Mouse (Mus musculus): Measurements from ENCODE around the gene Utrn. TPM values are rescaled to one million over a fixed set of nuclear protein-coding genes. Genes with fewer than 3 reads are reported as not detected.

Gene Utrn
- polyA plus RNA-seq, 2 experiments from 2014 or later, result 255 to 319 TPM

GRCm38 (mm10) chr10:12583473-12583872 lies 285.7 kb downstream of the Utrn start:
- ATAC-seq, result no peak

- ATAC-seq, result no peak
These were observed 290.1 kb downstream of the Utrn start for GRCm38 (mm10) chr10:12579048-12579447.

- ATAC-seq, result no peak
These were observed 293.2 kb downstream of the Utrn start for GRCm38 (mm10) chr10:12575849-12576435.

GRCm38 (mm10) chr10:12574760-12575159 lies 294.4 kb downstream of the Utrn start:
- ATAC-seq, result no peak

- ATAC-seq, result no peak
These were observed 295.6 kb downstream of the Utrn start for GRCm38 (mm10) chr10:12573601-12574000.

- ATAC-seq, result no peak
These were observed 296.4 kb downstream of the Utrn start for GRCm38 (mm10) chr10:12572759-12573158.

- no peak for ATAC-seq
These were observed 304.7 kb downstream of the Utrn start for GRCm38 (mm10) chr10:12564425-12564824.

- ATAC-seq, result no peak
These were observed 310.4 kb downstream of the Utrn start for GRCm38 (mm10) chr10:12558810-12559209.

GRCm38 (mm10) chr10:12554090-12554718 lies 315.0 kb downstream of the Utrn start:
- ATAC-seq, result no peak

GRCm38 (mm10) chr10:12552890-12553278 lies 316.3 kb downstream of the Utrn start:
- ATAC-seq, result no peak

GRCm38 (mm10) chr10:12552196-12552889 lies 316.8 kb downstream of the Utrn start:
- no peak for ATAC-seq

GRCm38 (mm10) chr10:12551735-12552134 lies 317.4 kb downstream of the Utrn start:
- ATAC-seq, result no peak

- ATAC-seq, result no peak
These were observed 319.1 kb downstream of the Utrn start for GRCm38 (mm10) chr10:12549945-12550540.

- ATAC-seq, result no peak
These were observed 319.9 kb downstream of the Utrn start for GRCm38 (mm10) chr10:12549261-12549660.

GRCm38 (mm10) chr10:12548616-12549084 lies 320.5 kb downstream of the Utrn start:
- no peak for ATAC-seq

GRCm38 (mm10) chr10:12547037-12547625 lies 322.0 kb downstream of the Utrn start:
- no peak for ATAC-seq

GRCm38 (mm10) chr10:12545440-12545839 lies 323.7 kb downstream of the Utrn start:
- no peak for ATAC-seq

- ATAC-seq, result no peak
These were observed 327.4 kb downstream of the Utrn start for GRCm38 (mm10) chr10:12541757-12542156.

- ATAC-seq, result no peak
These were observed 333.9 kb downstream of the Utrn start for GRCm38 (mm10) chr10:12535272-12535671.

GRCm38 (mm10) chr10:12534801-12535200 lies 334.4 kb downstream of the Utrn start:
- ATAC-seq, result no peak

GRCm38 (mm10) chr10:12534301-12534700 lies 334.9 kb downstream of the Utrn start:
- no peak for ATAC-seq

- ATAC-seq, result no peak
These were observed 347.1 kb downstream of the Utrn start for GRCm38 (mm10) chr10:12522078-12522477.

GRCm38 (mm10) chr10:12518162-12518561 lies 351.0 kb downstream of the Utrn start:
- ATAC-seq, result no peak

Measured in activated CD4-positive, CD25-positive, alpha-beta regulatory T cell, adult 4 months (primary cell).